In genomic region chr16:32697665-32698446, GRCm38 (mm10) we compare ENCODE assay signal across 11 mouse cellular contexts. TPM values are rescaled to one million over a fixed set of nuclear protein-coding genes. Genes with fewer than 3 reads are reported as not detected.
A peak's percentile ranks its signal among the peaks of the same experiment; 100 is the strongest.
DNase-seq lines count a peak whose midpoint lies in the region; ATAC-seq and TF ChIP-seq lines count a peak whose summit lies in the region.
"Had no signal": no experiment of that assay in that cellular context is flagged by ENCODE, and none has a peak within 500 bp of the region (broad histone marks: within the 10 kb centered on the region; RNA-seq: fewer than 3 reads in every experiment).

No protein-coding gene starts in this region.

- peaks cover 23% of the 10 kb centered on the region for H3K4me1 ChIP-seq in kidney, embryonic 15.5 days
- H3K4me1 ChIP-seq in E14TG2a.4 (replicated peaks; ENCODE audit: low read depth, low read length): peaks cover 27% of the 10 kb centered on the region
- H3K4me1 ChIP-seq in limb, embryonic 12.5 days (replicated peaks): peaks cover 7% of the 10 kb centered on the region

- no peaks in the 10 kb centered on the region for H3K27me3 ChIP-seq in kidney, embryonic 15.5 days
- H3K27me3 ChIP-seq in E14TG2a.4 (ENCODE audit: insufficient read depth, low read length): 0 out of 2 replicates have a peak, but pooled peaks cover 3% of the 10 kb centered on the region
- H3K27me3 ChIP-seq in limb, embryonic 12.5 days: no peaks in the 10 kb centered on the region
- H3K27me3 ChIP-seq: neural tube, embryonic 12.5 days had no signal

- no peak overlapping the region for H3K9ac ChIP-seq in kidney, embryonic 15.5 days
- H3K9ac ChIP-seq in limb, embryonic 12.5 days (replicated peaks): no peak overlapping the region
- H3K9ac ChIP-seq: neural tube, embryonic 12.5 days had no signal

- no peaks in the 10 kb centered on the region for H3K9me3 ChIP-seq in kidney, embryonic 15.5 days (replicated peaks)
- H3K9me3 ChIP-seq in E14TG2a.4 (ENCODE audit: low read length): no peaks in the 10 kb centered on the region
- no peaks in the 10 kb centered on the region for H3K9me3 ChIP-seq in limb, embryonic 12.5 days
- H3K9me3 ChIP-seq: neural tube, embryonic 12.5 days had no signal

- H3K36me3 ChIP-seq in kidney, embryonic 15.5 days: no peaks in the 10 kb centered on the region
- H3K36me3 ChIP-seq in E14TG2a.4 (ENCODE audit: insufficient read depth, low read length): no peaks in the 10 kb centered on the region
- H3K36me3 ChIP-seq in limb, embryonic 12.5 days: no peaks in the 10 kb centered on the region
- H3K36me3 ChIP-seq: neural tube, embryonic 12.5 days had no signal

- DNase-seq in kidney, adult 18-20 months: no peak
- peak; percentile 76 for DNase-seq in adrenal gland, adult 8-10 months
- no peak for DNase-seq in frontal cortex, postnatal 25 days (ENCODE audit: low spot score in 2 of 2)
- no peak for DNase-seq in cerebellum, adult 11-12 months

- no peak overlapping the region for H3K4me2 ChIP-seq in kidney, embryonic 15.5 days
- H3K4me2 ChIP-seq in limb, embryonic 12.5 days: no peak overlapping the region
- H3K4me2 ChIP-seq: neural tube, embryonic 12.5 days had no signal

- TF ChIP-seq CTCF in E14TG2a.4 (conservative IDR thresholded peaks at IDR 0.05; ENCODE audit: low read length): peak; percentile 36

- H3K27ac ChIP-seq in kidney, embryonic 15.5 days: no peak overlapping the region
- no peak overlapping the region; the same call in 1 of the 2 replicates for H3K27ac ChIP-seq in limb, embryonic 12.5 days
- H3K27ac ChIP-seq: neural tube, embryonic 12.5 days had no signal

- WGBS in kidney, embryonic 15.5 days: 89% methylated on average over 22 of the region's 22 CpGs
- 88% methylated on average over 22 of the region's 22 CpGs for WGBS in limb, embryonic 12.5 days

- ATAC-seq in kidney, embryonic 15.5 days (replicated peaks; ENCODE audit: low FRiP score): 0 out of 2 replicates have a peak, but pooled peaks have one; percentile 18
- peak; percentile 19; the same call in 1 of the 2 replicates for ATAC-seq in limb, embryonic 12.5 days (ENCODE audit: insufficient number of reproducible peaks, insufficient read depth, low FRiP score, low TSS enrichment, low read depth)
- no peak for ATAC-seq in frontal cortex, adult (ENCODE audit: low TSS enrichment)
- ATAC-seq: forebrain, embryonic 14.5 days; inflammation-experienced regulatory T-cells, adult 6 months had no signal

- no peak overlapping the region for H3K4me3 ChIP-seq in kidney, embryonic 15.5 days (replicated peaks)
- peak overlapping the region; percentile 67 for H3K4me3 ChIP-seq in E14TG2a.4 (replicated peaks; ENCODE audit: low read length)
- H3K4me3 ChIP-seq in limb, embryonic 12.5 days (replicated peaks): no peak overlapping the region
- H3K4me3 ChIP-seq: neural tube, embryonic 12.5 days had no signal

RNA-seq across cellular contexts. Expression of gene Muc4, which starts 37.8 kb away (rescaled TPM):
- polyA plus RNA-seq in kidney, embryonic 15.5 days (2015; fragmentation: Nextera tagmentation; extraction: Ambion mirVana): 0.06 and 0.25 TPM in 2 replicates
- total RNA-seq in adrenal gland, adult 8-10 months (2022): not detected
- not detected in 2 replicates for polyA plus RNA-seq in limb, embryonic 12.5 days (2016; fragmentation: Nextera tagmentation; extraction: Ambion mirVana)
- polyA plus RNA-seq: forebrain, embryonic 14.5 days had no signal

RNA-seq across cellular contexts. Expression of gene Tnk2, which starts 54.2 kb away (rescaled TPM):
- 9.3 and 12.4 TPM in 2 replicates for polyA plus RNA-seq in kidney, embryonic 15.5 days (2015; fragmentation: Nextera tagmentation; extraction: Ambion mirVana)
- 10 to 100 TPM; 33.0 to 66.6 (median 48.3) TPM for total RNA-seq in adrenal gland, adult 8-10 months (2022)
- polyA plus RNA-seq in limb, embryonic 12.5 days (2016; fragmentation: Nextera tagmentation; extraction: Ambion mirVana): 11.9 and 12.0 TPM in 2 replicates
